Mouse (Mus musculus): ENCODE measurements around the gene Mms19. TPM values are rescaled to one million over a fixed set of nuclear protein-coding genes. Genes with fewer than 3 reads are reported as not detected.

Mms19 gene
- 27.8 and 28.4 TPM in 2 replicates for polyA plus RNA-seq (2015; fragmentation: Nextera tagmentation; extraction: Ambion mirVana)

DNA sequence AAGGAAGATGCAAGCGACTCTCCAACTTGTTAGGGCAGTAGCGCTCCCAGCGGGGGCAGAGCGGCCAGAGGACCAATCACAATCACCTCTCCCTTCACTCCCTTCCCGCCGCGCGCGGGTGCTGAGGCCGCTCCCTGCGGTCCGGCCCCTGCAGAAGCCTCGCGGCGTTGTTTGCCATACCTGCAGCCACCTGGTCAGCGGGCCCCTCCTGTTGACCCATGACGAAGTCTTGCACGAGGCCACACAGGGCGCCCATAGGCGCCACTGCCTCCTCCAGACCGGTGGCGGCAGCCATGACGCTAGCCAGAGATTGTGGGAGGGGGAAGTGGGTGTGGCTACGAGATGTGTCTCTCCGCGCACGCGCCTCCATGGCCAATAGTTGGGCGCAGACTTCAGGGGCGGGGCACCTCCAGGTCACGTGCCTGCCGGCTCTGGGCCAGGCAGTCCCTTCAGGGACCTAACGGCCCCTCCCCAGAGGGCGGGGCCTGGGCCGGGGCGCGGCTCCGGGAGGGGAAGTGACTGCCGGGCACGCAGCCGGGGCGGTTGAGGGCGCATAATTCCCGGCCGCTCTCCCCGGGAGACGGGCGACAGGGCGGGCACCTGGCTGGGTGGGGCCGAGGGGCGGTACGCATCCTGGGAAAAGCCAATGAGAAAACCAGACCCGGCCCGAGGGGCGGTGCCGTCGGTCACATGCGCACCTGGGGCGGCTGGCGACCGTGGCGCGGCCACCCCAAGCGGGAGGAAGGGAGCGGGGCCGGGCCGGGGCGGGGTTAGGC, at the start of gene Mms19:
Mms19 (minus strand) TSS at position 339 of the 776 bp plus-strand sequence.
- Histone ChIP-seq H3K4me1 (ENCODE audit: control insufficient read depth, insufficient read depth, low read length) (peaks cover 5% of the 10 kb centered on the region; the same call in 1 of the 2 replicates), H3K36me3 (ENCODE audit: control insufficient read depth, insufficient read depth, low read length) (no peaks in the 10 kb centered on the region), H3K9me3 (ENCODE audit: control insufficient read depth, low read length) (no peaks in the 10 kb centered on the region), H3K27me3 (replicated peaks; ENCODE audit: control insufficient read depth, insufficient read depth, low read length) (no peaks in the 10 kb centered on the region), H3K4me2 (ENCODE audit: low read depth, low read length) (peak within 1 kb of the TSS; percentile 88), H3K27ac (ENCODE audit: low read length) (peak within 1 kb of the TSS; percentile 93), H3K4me3 (ENCODE audit: low read length) (peak within 1 kb of the TSS; percentile 92), H3K9ac (ENCODE audit: low read depth, low read length) (peak within 1 kb of the TSS; percentile 85)
- peak; percentile 97 for ATAC-seq
- WGBS = under 1% methylated on average over 66 of the region's 68 CpGs

DNA sequence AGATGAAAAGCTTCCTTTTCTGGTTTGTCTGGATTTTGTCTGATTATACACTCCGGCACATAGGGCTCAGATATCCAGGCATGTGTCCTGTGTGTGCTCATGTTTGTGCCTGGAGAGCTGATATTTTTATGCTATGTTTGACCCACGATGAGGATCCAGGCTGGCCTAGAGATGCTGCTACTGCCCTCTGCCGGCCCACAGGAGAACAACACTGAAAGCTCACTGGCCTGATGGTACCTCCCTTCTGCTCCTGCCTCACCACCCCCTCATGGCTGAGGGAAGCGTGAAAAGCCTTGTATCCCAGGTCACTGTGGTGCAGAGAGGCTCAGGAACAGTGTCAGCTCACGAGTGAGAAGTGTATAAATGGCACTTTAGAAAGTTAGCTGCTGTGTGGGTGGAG, 45.2 kb upstream of the Mms19 start:
- H3K4me1 ChIP-seq (ENCODE audit: control insufficient read depth, insufficient read depth, low read length) = no peaks in the 10 kb centered on the region
- H3K4me3 ChIP-seq (ENCODE audit: low read length) = no peak overlapping the region
- 5% methylated on average over 5 of the region's 5 CpGs for WGBS
- peak; percentile 74 for ATAC-seq
- no peaks in the 10 kb centered on the region for H3K9me3 ChIP-seq (ENCODE audit: control insufficient read depth, low read length)
- H3K9ac ChIP-seq (ENCODE audit: low read depth, low read length) = no peak overlapping the region
- no peaks in the 10 kb centered on the region for H3K27me3 ChIP-seq (replicated peaks; ENCODE audit: control insufficient read depth, insufficient read depth, low read length)
- H3K27ac ChIP-seq (ENCODE audit: low read length) = no peak overlapping the region
- H3K4me2 ChIP-seq (ENCODE audit: low read depth, low read length) = no peak overlapping the region
- H3K36me3 ChIP-seq (ENCODE audit: control insufficient read depth, insufficient read depth, low read length) = no peaks in the 10 kb centered on the region

GRCm38 (mm10) chr19:42022542-42022848, 41.5 kb upstream of the Mms19 start:
- Histone ChIP-seq H3K9me3 (ENCODE audit: control insufficient read depth, low read length) (no peaks in the 10 kb centered on the region), H3K27me3 (replicated peaks; ENCODE audit: control insufficient read depth, insufficient read depth, low read length) (no peaks in the 10 kb centered on the region), H3K4me2 (ENCODE audit: low read depth, low read length) (no peak overlapping the region), H3K9ac (ENCODE audit: low read depth, low read length) (no peak overlapping the region), H3K4me1 (ENCODE audit: control insufficient read depth, insufficient read depth, low read length) (no peaks in the 10 kb centered on the region; the same call in 1 of the 2 replicates), H3K27ac (ENCODE audit: low read length) (no peak overlapping the region), H3K4me3 (ENCODE audit: low read length) (no peak overlapping the region), H3K36me3 (ENCODE audit: control insufficient read depth, insufficient read depth, low read length) (no peaks in the 10 kb centered on the region)
- ATAC-seq = no peak
- 79% methylated on average over 2 of the region's 2 CpGs for WGBS

- WGBS = 78% methylated on average over 10 of the region's 10 CpGs
- Histone ChIP-seq H3K36me3 (ENCODE audit: control insufficient read depth, insufficient read depth, low read length) (no peaks in the 10 kb centered on the region), H3K9ac (ENCODE audit: low read depth, low read length) (no peak overlapping the region), H3K9me3 (ENCODE audit: control insufficient read depth, low read length) (no peaks in the 10 kb centered on the region), H3K27ac (ENCODE audit: low read length) (no peak overlapping the region), H3K4me3 (ENCODE audit: low read length) (no peak overlapping the region), H3K27me3 (replicated peaks; ENCODE audit: control insufficient read depth, insufficient read depth, low read length) (no peaks in the 10 kb centered on the region), H3K4me2 (ENCODE audit: low read depth, low read length) (no peak overlapping the region), H3K4me1 (ENCODE audit: control insufficient read depth, insufficient read depth, low read length) (peaks cover 5% of the 10 kb centered on the region)
- ATAC-seq = no peak
Observed at GRCm38 (mm10) chr19:42021681-42022541, 41.0 kb upstream of the Mms19 start.

DNA sequence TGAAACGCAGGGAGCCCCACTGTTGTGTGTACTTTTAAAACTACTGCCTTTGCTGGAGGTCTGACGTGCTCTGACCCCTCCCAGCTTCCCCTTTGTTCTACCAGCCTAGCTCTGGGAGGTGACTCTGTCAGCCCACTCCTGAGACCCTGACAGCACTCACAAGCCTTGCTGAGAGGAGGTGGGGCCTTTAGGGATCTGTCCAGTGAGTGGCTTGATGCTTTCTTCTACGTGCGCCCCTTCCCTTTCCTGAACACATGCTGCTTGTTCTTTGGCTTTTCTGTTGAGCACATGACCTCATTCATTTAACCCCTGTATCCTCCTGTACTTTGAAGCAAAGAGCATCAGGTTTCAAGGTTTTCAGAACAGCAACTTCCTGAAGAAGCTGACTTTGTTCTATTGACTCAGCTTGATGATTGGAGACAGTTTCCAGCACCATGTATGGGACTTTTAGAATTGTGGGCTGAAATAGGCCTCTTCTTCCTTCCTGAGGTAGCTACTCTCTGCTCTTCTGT, 38.1 kb upstream of the Mms19 start:
- Histone ChIP-seq H3K9ac (ENCODE audit: low read depth, low read length) (no peak overlapping the region), H3K4me3 (ENCODE audit: low read length) (no peak overlapping the region), H3K27me3 (replicated peaks; ENCODE audit: control insufficient read depth, insufficient read depth, low read length) (no peaks in the 10 kb centered on the region), H3K9me3 (ENCODE audit: control insufficient read depth, low read length) (no peaks in the 10 kb centered on the region), H3K27ac (ENCODE audit: low read length) (no peak overlapping the region; the same call in 1 of the 2 replicates), H3K4me1 (ENCODE audit: control insufficient read depth, insufficient read depth, low read length) (peaks cover 5% of the 10 kb centered on the region), H3K36me3 (ENCODE audit: control insufficient read depth, insufficient read depth, low read length) (no peaks in the 10 kb centered on the region), H3K4me2 (ENCODE audit: low read depth, low read length) (no peak overlapping the region)
- WGBS = 53% methylated on average over 4 of the region's 4 CpGs
- ATAC-seq = peak; percentile 20; the same call in 1 of the 2 replicates

GRCm38 (mm10) chr19:42017399-42018247, 36.7 kb upstream of the Mms19 start:
- peak; percentile 67 for ATAC-seq
- no peaks in the 10 kb centered on the region for H3K27me3 ChIP-seq (replicated peaks; ENCODE audit: control insufficient read depth, insufficient read depth, low read length)
- peaks cover 5% of the 10 kb centered on the region for H3K4me1 ChIP-seq (ENCODE audit: control insufficient read depth, insufficient read depth, low read length)
- H3K27ac ChIP-seq (ENCODE audit: low read length) = peak overlapping the region; percentile 38
- H3K9ac ChIP-seq (ENCODE audit: low read depth, low read length) = no peak overlapping the region
- H3K36me3 ChIP-seq (ENCODE audit: control insufficient read depth, insufficient read depth, low read length) = no peaks in the 10 kb centered on the region
- WGBS = 58% methylated on average over 8 of the region's 8 CpGs
- no peak overlapping the region for H3K4me2 ChIP-seq (ENCODE audit: low read depth, low read length)
- no peaks in the 10 kb centered on the region for H3K9me3 ChIP-seq (ENCODE audit: control insufficient read depth, low read length)
- no peak overlapping the region for H3K4me3 ChIP-seq (ENCODE audit: low read length)

DNA sequence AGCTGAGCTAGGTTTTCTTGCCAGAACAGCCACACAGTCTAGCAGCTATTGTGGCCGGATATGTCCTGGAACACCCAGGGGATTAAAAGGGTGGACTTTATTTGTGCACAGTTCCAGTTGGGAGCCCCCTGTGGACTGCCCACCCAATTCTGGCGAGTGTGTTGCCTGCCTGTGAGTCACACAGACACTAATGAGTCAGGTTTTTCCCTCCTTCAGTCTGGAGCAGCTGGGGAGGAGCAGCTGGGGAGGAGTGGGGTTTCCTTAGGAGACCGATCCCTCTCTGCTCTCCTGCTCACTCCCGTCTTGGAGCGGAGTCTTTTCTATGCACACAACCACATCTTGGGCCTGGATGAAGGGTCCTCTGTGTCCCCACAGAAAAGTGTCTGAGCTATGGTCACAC, 35.9 kb upstream of the Mms19 start:
- H3K4me1 ChIP-seq (ENCODE audit: control insufficient read depth, insufficient read depth, low read length) = peaks cover 5% of the 10 kb centered on the region
- peak overlapping the region; percentile 38 for H3K27ac ChIP-seq (ENCODE audit: low read length)
- no peaks in the 10 kb centered on the region for H3K27me3 ChIP-seq (replicated peaks; ENCODE audit: control insufficient read depth, insufficient read depth, low read length)
- H3K9ac ChIP-seq (ENCODE audit: low read depth, low read length) = no peak overlapping the region
- no peaks in the 10 kb centered on the region for H3K36me3 ChIP-seq (ENCODE audit: control insufficient read depth, insufficient read depth, low read length)
- 67% methylated on average over 5 of the region's 5 CpGs for WGBS
- H3K4me2 ChIP-seq (ENCODE audit: low read depth, low read length) = no peak overlapping the region
- H3K4me3 ChIP-seq (ENCODE audit: low read length) = no peak overlapping the region
- H3K9me3 ChIP-seq (ENCODE audit: control insufficient read depth, low read length) = no peaks in the 10 kb centered on the region
- no peak for ATAC-seq

- Histone ChIP-seq H3K4me1 (ENCODE audit: control insufficient read depth, insufficient read depth, low read length) (peaks cover 5% of the 10 kb centered on the region), H3K36me3 (ENCODE audit: control insufficient read depth, insufficient read depth, low read length) (no peaks in the 10 kb centered on the region), H3K9me3 (ENCODE audit: control insufficient read depth, low read length) (no peaks in the 10 kb centered on the region), H3K9ac (ENCODE audit: low read depth, low read length) (no peak overlapping the region), H3K4me3 (ENCODE audit: low read length) (no peak overlapping the region), H3K27ac (ENCODE audit: low read length) (0 out of 2 replicates have a peak overlapping the region, but pooled peaks have one; percentile 15), H3K27me3 (replicated peaks; ENCODE audit: control insufficient read depth, insufficient read depth, low read length) (no peaks in the 10 kb centered on the region), H3K4me2 (ENCODE audit: low read depth, low read length) (no peak overlapping the region)
- 81% methylated on average over 4 of the region's 4 CpGs for WGBS
- ATAC-seq = no peak
Observed at GRCm38 (mm10) chr19:42016251-42016650, 35.3 kb upstream of the Mms19 start.
